Mouse (Mus musculus) forebrain, embryonic 11.5 days (tissue): ENCODE results near the gene Ccdc58. TPM values are rescaled to one million over a fixed set of nuclear protein-coding genes. Genes with fewer than 3 reads are reported as not detected.
"Not testable (repeated sequence)": the region's sequence is repeated elsewhere in the genome, so short reads cannot be mapped to it uniquely, and the experiment has no call there.

Experiments used
- ATAC-seq: fragments of 200-750 bp; cut with Nextera tagmentation; replicated peaks from 2 replicates; pipeline ENCODE4 v1.8.0; 2017; ENCODE audit warnings: moderate TSS enrichment; ENCODE audit not compliant: low FRiP score
- DNase-seq: peaks from one replicate; pipeline ENCODE4 v3.0.0-alpha.2; 2017; ENCODE audit warnings: low spot score
- H3K27ac ChIP-seq: fragments of 300-500 bp; sonication (generic); 2 replicates; pipeline ENCODE4 v1.5.1; 2014; ENCODE audit warnings: low read depth, low read length
- H3K27me3 ChIP-seq: fragments of 300-500 bp; sonication (generic); 2 replicates; pipeline ENCODE4 v1.6.1; 2014; ENCODE audit warnings: mild to moderate bottlenecking, low read length, mixed read lengths; ENCODE audit not compliant: control insufficient read depth, insufficient read depth
- H3K36me3 ChIP-seq: fragments of 300-500 bp; sonication (generic); 2 replicates; pipeline ENCODE4 v1.6.1; 2014; ENCODE audit warnings: mild to moderate bottlenecking, low read length, moderate library complexity, mixed read lengths; ENCODE audit not compliant: control insufficient read depth, insufficient read depth
- H3K4me1 ChIP-seq: fragments of 300-500 bp; sonication (generic); replicated peaks from 2 replicates; pipeline ENCODE4 v1.6.1; 2014; ENCODE audit warnings: low read length, mixed read lengths; ENCODE audit not compliant: control insufficient read depth, insufficient read depth
- H3K4me2 ChIP-seq: fragments of 300-500 bp; sonication (generic); 2 replicates; pipeline ENCODE4 v1.6.1; 2014; ENCODE audit warnings: low read depth, mild to moderate bottlenecking, low read length, moderate library complexity, mixed read lengths; ENCODE audit not compliant: severe bottlenecking
- H3K4me3 ChIP-seq: fragments of 300-500 bp; sonication (generic); 2 replicates; pipeline ENCODE4 v1.5.1; 2014; ENCODE audit warnings: low read depth, low read length
- H3K9ac ChIP-seq: fragments of 300-500 bp; sonication (generic); 2 replicates; pipeline ENCODE4 v1.6.1; 2014; ENCODE audit warnings: low read length
- H3K9me3 ChIP-seq: fragments of 300-500 bp; sonication (generic); 2 replicates; pipeline ENCODE4 v1.6.1; 2016; ENCODE audit warnings: low read length, mixed read lengths; ENCODE audit not compliant: control insufficient read depth
- WGBS: fragments of 180-500 bp; shearing (Covaris S2); extraction: QIAGEN DNeasy Blood & Tissue Kit; methylation state at CpG from one replicate; pipeline ENCODE4 v1.1.7; 2014; 5-methylcytosine and 5-hydroxymethylcytosine counted together
- polyA plus RNA-seq: library from polyadenylated mRNA; unstranded; fragments of >200 nt; fragmentation: Nextera tagmentation; extraction: Ambion mirVana; gene quantifications from 2 replicates; pipeline ENCODE4 v1.2.1, GENCODE M21; 2014

Ccdc58 gene
- polyA plus RNA-seq, 1 experiment from 2014 or later, result 93.6 TPM

DNA sequence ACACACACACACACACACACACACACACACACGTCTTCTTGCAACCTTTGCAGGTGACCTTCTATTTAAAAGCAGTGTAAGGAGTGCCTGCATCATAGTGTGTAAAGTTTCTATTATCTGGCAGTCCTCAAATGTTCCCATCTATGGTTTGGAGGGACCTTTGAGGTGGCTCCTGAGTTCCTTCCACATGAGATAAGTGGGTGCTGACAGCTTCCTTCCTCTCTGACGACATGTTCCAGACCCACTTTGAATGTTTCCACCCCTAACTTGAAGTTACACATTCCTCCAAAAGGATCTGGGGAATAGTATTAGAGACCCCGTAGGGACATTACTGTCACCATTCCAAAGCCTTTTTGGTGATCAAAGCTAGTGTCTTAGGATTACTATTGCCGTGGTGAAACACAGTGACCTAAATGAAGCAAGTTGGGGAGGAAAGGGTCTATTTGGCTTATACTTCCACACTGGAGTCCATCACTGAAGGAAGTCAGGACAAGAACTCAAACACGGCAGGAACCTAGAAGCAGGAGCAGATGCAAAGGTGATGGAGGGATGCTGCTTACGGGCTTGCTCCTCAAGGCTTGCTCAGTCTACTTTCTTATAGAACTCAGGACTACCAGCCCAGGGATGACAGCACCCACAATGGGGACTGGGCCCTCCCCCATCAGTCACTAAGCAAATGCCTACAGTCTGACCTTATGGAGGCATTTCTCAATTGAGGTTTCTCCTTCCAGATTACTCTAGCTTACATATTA lies 17.8 kb upstream of the Ccdc58 start:
- Histone ChIP-seq H3K36me3 (no peaks in the 10 kb centered on the region; the same call in 1 of the 2 replicates), H3K27ac (no peak overlapping the region), H3K9me3 (no peaks in the 10 kb centered on the region), H3K4me1 (no peaks in the 10 kb centered on the region), H3K9ac (no peak overlapping the region), H3K27me3 (no peaks in the 10 kb centered on the region), H3K4me3 (no peak overlapping the region), H3K4me2 (no peak overlapping the region)
- ATAC-seq (no peak), DNase-seq (no peak)
- WGBS, result 90% methylated on average over 6 of the region's 6 CpGs

DNA sequence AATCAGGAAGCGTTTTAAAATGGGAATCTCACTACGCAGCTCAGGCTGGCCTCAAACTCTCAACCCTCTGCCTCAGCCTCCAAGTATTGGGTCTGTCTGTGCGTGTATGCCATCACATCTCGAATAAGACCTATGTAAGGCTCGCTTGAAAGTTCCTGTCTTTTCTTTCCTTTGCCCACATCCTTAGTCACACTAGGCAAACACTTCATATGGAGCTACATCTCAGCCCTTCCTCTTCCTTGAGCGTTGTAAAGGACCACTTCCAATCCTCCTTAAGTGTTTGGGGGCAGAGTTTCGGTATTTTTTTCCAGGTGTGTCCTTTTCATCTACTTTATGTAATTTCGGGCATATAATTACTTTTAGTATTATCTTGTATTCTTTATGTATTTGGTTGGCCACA lies 16.6 kb upstream of the Ccdc58 start:
- Histone ChIP-seq H3K36me3 (no peaks in the 10 kb centered on the region; the same call in 1 of the 2 replicates), H3K27me3 (no peaks in the 10 kb centered on the region), H3K27ac (no peak overlapping the region), H3K4me2 (no peak overlapping the region), H3K9me3 (no peaks in the 10 kb centered on the region), H3K4me1 (no peaks in the 10 kb centered on the region), H3K4me3 (no peak overlapping the region), H3K9ac (no peak overlapping the region)
- WGBS, result 92% methylated on average over 8 of the region's 8 CpGs
- DNase-seq, result no peak
- ATAC-seq, result no peak

DNA sequence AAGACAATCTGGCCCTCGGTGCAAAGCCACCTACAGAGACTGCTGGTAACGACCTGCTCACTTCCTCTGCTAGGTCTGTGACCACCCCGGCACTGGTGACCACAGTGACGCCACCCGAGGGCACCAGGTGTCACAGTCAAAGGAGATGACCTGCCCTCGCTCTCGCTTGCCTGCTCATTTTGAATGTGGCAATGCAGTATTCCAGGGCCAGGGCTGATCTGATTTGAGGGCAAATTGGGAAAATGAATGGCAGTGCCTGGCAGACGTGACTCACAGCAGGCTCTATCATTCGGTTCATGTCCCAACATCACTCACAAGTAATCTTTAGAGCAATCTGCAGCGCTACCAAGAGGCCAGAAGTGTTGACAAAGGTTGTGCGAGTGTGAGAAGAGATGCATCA lies 15.1 kb upstream of the Ccdc58 start:
- H3K9me3 ChIP-seq, result no peaks in the 10 kb centered on the region
- H3K27ac ChIP-seq, result no peak overlapping the region
- no peak overlapping the region for H3K9ac ChIP-seq
- ATAC-seq (no peak), DNase-seq (no peak)
- H3K36me3 ChIP-seq, result no peaks in the 10 kb centered on the region; the same call in 1 of the 2 replicates
- H3K4me1 ChIP-seq, result no peaks in the 10 kb centered on the region
- WGBS, result 76% methylated on average over 11 of the region's 11 CpGs
- H3K27me3 ChIP-seq, result no peaks in the 10 kb centered on the region
- H3K4me3 ChIP-seq, result no peak overlapping the region
- no peak overlapping the region for H3K4me2 ChIP-seq

GRCm38 (mm10) chr16:36057933-36058475 lies 13.5 kb upstream of the Ccdc58 start:
- Histone ChIP-seq H3K4me3 (no peak overlapping the region), H3K9me3 (no peaks in the 10 kb centered on the region), H3K4me1 (no peaks in the 10 kb centered on the region), H3K27me3 (no peaks in the 10 kb centered on the region), H3K36me3 (no peaks in the 10 kb centered on the region), H3K9ac (no peak overlapping the region), H3K4me2 (no peak overlapping the region), H3K27ac (no peak overlapping the region)
- WGBS, result 91% methylated on average over 8 of the region's 8 CpGs
- no peak for ATAC-seq
- DNase-seq, result no peak

GRCm38 (mm10) chr16:36062534-36062933 lies 9.0 kb upstream of the Ccdc58 start:
- not testable (repeated sequence) for H3K4me3 ChIP-seq, ATAC-seq
- 72% methylated on average over 1 of the region's 1 CpGs for WGBS

GRCm38 (mm10) chr16:36063315-36063714 lies 8.2 kb upstream of the Ccdc58 start:
- H3K4me1 ChIP-seq, result 0 out of 2 replicates have a peak, but pooled peaks cover under 1% of the 10 kb centered on the region
- no peaks in the 10 kb centered on the region for H3K27me3 ChIP-seq
- H3K9ac ChIP-seq, result no peak overlapping the region
- ATAC-seq (no peak), DNase-seq (no peak)
- WGBS, result 79% methylated on average over 2 of the region's 2 CpGs
- no peak overlapping the region for H3K4me3 ChIP-seq
- H3K27ac ChIP-seq, result no peak overlapping the region
- H3K36me3 ChIP-seq, result no peaks in the 10 kb centered on the region
- H3K9me3 ChIP-seq, result no peaks in the 10 kb centered on the region
- H3K4me2 ChIP-seq, result no peak overlapping the region

More at GRCm38 (mm10) chr16:36062534-36062933, 9.0 kb upstream of the Ccdc58 start:
- H3K4me1 ChIP-seq, H3K4me2 ChIP-seq, H3K36me3 ChIP-seq, H3K27ac ChIP-seq, H3K27me3 ChIP-seq, H3K9me3 ChIP-seq, H3K9ac ChIP-seq, DNase-seq: not testable (repeated sequence)

DNA sequence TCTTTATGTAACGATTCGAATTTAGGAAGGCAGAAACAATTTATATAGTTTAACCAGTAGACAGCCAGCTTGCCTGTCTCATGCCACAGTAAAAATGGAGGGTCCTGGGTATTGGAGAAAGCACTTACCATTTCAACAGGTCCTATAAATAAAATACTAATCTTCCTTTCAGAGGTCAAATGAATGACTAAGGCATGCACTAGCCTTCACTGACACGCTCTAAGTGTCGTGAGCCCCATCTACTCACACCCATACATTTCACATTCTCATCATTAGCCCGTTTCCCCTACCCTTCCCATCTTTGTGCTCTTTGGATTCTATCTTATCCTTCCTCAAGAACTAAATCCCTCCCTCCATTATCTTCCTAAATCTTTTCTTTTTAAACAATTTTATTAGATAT lies 6.6 kb upstream of the Ccdc58 start:
- DNase-seq, result no peak
- Histone ChIP-seq H3K4me1 (peaks cover 12% of the 10 kb centered on the region), H3K36me3 (no peaks in the 10 kb centered on the region), H3K27me3 (no peaks in the 10 kb centered on the region), H3K9ac (no peak overlapping the region), H3K9me3 (no peaks in the 10 kb centered on the region), H3K4me2 (no peak overlapping the region), H3K4me3 (no peak overlapping the region), H3K27ac (no peak overlapping the region)
- no peak for ATAC-seq
- 85% methylated on average over 5 of the region's 5 CpGs for WGBS

DNA sequence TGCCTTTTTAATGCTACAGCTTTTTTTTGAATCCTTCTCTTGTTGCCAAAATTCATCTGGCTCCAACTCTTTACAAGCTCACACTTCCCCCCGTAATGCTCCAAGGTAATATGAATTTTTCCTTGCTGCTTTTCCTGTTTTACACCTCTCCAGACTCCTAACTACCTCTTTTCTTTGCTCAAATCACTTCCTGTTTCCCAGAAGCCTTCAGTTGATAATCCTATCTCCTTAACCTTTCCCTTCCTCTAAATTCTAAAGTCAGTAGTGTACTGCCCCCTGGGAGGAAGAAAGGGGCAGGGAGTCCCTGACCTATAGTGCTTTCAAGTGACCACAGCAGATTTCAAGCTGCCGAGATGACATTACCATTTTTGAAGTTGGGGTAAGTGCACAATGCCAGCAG lies 3.8 kb upstream of the Ccdc58 start:
- no peak for ATAC-seq
- Histone ChIP-seq H3K4me3 (no peak overlapping the region), H3K9ac (no peak overlapping the region), H3K27me3 (no peaks in the 10 kb centered on the region), H3K9me3 (no peaks in the 10 kb centered on the region), H3K36me3 (no peaks in the 10 kb centered on the region), H3K4me1 (peaks cover 14% of the 10 kb centered on the region), H3K4me2 (no peak overlapping the region), H3K27ac (no peak overlapping the region)
- 83% methylated on average over 2 of the region's 2 CpGs for WGBS
- no peak for DNase-seq

DNA sequence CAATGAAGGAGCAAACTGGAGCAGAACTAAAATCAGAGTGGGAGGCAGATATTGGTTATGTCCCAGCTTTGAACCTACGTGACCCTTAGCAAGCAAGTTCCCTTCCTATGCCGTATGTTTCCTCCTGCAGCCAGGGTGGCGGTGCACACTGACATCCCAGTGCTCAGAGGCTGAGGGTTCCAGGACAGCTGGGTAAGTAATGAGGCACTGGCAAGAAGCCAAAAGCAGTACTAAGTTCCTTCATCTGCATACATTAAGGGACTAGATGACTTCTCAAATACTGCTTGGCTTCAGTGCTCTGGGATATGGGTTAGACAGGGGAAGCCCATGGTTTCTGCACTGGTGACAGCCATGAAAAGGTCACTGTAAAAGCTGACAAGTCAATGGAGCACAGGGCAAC lies 3.1 kb upstream of the Ccdc58 start:
- H3K9me3 ChIP-seq, result no peaks in the 10 kb centered on the region
- DNase-seq, result no peak
- H3K4me1 ChIP-seq, result peaks cover 14% of the 10 kb centered on the region
- H3K9ac ChIP-seq, result no peak overlapping the region
- WGBS, result 82% methylated on average over 3 of the region's 3 CpGs
- no peaks in the 10 kb centered on the region for H3K36me3 ChIP-seq
- H3K27me3 ChIP-seq, result no peaks in the 10 kb centered on the region
- no peak overlapping the region for H3K4me3 ChIP-seq
- H3K4me2 ChIP-seq, result no peak overlapping the region
- no peak for ATAC-seq
- no peak overlapping the region for H3K27ac ChIP-seq
